Mouse (Mus musculus): ENCODE measurements around the gene Znrd1. TPM values are rescaled to one million over a fixed set of nuclear protein-coding genes. Genes with fewer than 3 reads are reported as not detected.

Gene Znrd1
- total and polyA plus RNA-seq, 2 experiments, result 13.7 to 14.8 TPM

- H3K36me3 ChIP-seq (ENCODE audit: control insufficient read depth, insufficient read depth, low read length), result no peaks in the 10 kb centered on the region
- 29% methylated on average over 5 of the region's 5 CpGs for WGBS
Measured at GRCm38 (mm10) chr17:36989437-36989836, 31.1 kb upstream of the Znrd1 start, which contains the start of gene H2-M5. Gene H2-M5 (minus strand): TSS chr17:36989537.

GRCm38 (mm10) chr17:36988475-36988874, 30.1 kb upstream of the Znrd1 start:
- peaks cover 7% of the 10 kb centered on the region; the same call in 1 of the 2 replicates for H3K27me3 ChIP-seq (ENCODE audit: control insufficient read depth, insufficient read depth, low read length)
- no peaks in the 10 kb centered on the region for H3K4me1 ChIP-seq (ENCODE audit: control insufficient read depth, insufficient read depth, low read length)
- no peaks in the 10 kb centered on the region for H3K36me3 ChIP-seq (ENCODE audit: control insufficient read depth, insufficient read depth, low read length)
- H3K27ac ChIP-seq (replicated peaks; ENCODE audit: insufficient read depth, low read depth, low read length), result no peak overlapping the region
- no peak for DNase-seq (ENCODE audit: extremely low read depth, low read depth, low spot score)
- no peak for TF ChIP-seq POLR2A (IDR thresholded peaks at IDR 0.05; ENCODE audit: extremely low read depth, insufficient read depth, low read length)
- no peak for TF ChIP-seq CTCF (IDR thresholded peaks at IDR 0.05; ENCODE audit: low read depth, low read length)
- no peak overlapping the region for H3K4me3 ChIP-seq (ENCODE audit: insufficient read depth, low read depth, low read length)
- no peak overlapping the region for H3K9ac ChIP-seq (ENCODE audit: low read depth, low read length)
- WGBS, result 7% methylated on average over 24 of the region's 24 CpGs
- H3K79me2 ChIP-seq (ENCODE audit: control insufficient read depth, insufficient read depth, low read length), result no peaks in the 10 kb centered on the region

More at GRCm38 (mm10) chr17:36989437-36989836, 31.1 kb upstream of the Znrd1 start, which contains the start of gene H2-M5:
- TF ChIP-seq POLR2A (IDR thresholded peaks at IDR 0.05; ENCODE audit: extremely low read depth, insufficient read depth, low read length), result no peak
- TF ChIP-seq CTCF (IDR thresholded peaks at IDR 0.05; ENCODE audit: low read depth, low read length), result no peak
- Histone ChIP-seq H3K27ac (replicated peaks; ENCODE audit: insufficient read depth, low read depth, low read length) (no peak within 1 kb of the TSS), H3K79me2 (ENCODE audit: control insufficient read depth, insufficient read depth, low read length) (no peaks in the 10 kb centered on the region), H3K4me1 (ENCODE audit: control insufficient read depth, insufficient read depth, low read length) (no peaks in the 10 kb centered on the region), H3K9ac (ENCODE audit: low read depth, low read length) (no peak within 1 kb of the TSS), H3K27me3 (ENCODE audit: control insufficient read depth, insufficient read depth, low read length) (peaks cover 7% of the 10 kb centered on the region; the same call in 1 of the 2 replicates), H3K4me3 (ENCODE audit: insufficient read depth, low read depth, low read length) (no peak within 1 kb of the TSS)
- no peak for DNase-seq (ENCODE audit: extremely low read depth, low read depth, low spot score)

- peaks cover 3% of the 10 kb centered on the region; the same call in 1 of the 2 replicates for H3K27me3 ChIP-seq (ENCODE audit: control insufficient read depth, insufficient read depth, low read length)
- WGBS, result 70% methylated on average over 5 of the region's 5 CpGs
- TF ChIP-seq CTCF (IDR thresholded peaks at IDR 0.05; ENCODE audit: low read depth, low read length) (no peak), POLR2A (IDR thresholded peaks at IDR 0.05; ENCODE audit: extremely low read depth, insufficient read depth, low read length) (no peak)
- no peak overlapping the region for H3K4me3 ChIP-seq (ENCODE audit: insufficient read depth, low read depth, low read length)
- no peak overlapping the region for H3K9ac ChIP-seq (ENCODE audit: low read depth, low read length)
- H3K27ac ChIP-seq (replicated peaks; ENCODE audit: insufficient read depth, low read depth, low read length), result no peak overlapping the region
- no peaks in the 10 kb centered on the region for H3K36me3 ChIP-seq (ENCODE audit: control insufficient read depth, insufficient read depth, low read length)
- H3K4me1 ChIP-seq (ENCODE audit: control insufficient read depth, insufficient read depth, low read length), result no peaks in the 10 kb centered on the region
- H3K79me2 ChIP-seq (ENCODE audit: control insufficient read depth, insufficient read depth, low read length), result no peaks in the 10 kb centered on the region
- no peak for DNase-seq (ENCODE audit: extremely low read depth, low read depth, low spot score)
Measured at GRCm38 (mm10) chr17:36982253-36983155, 24.1 kb upstream of the Znrd1 start.

GRCm38 (mm10) chr17:36981845-36982244, 23.5 kb upstream of the Znrd1 start:
- TF ChIP-seq POLR2A (IDR thresholded peaks at IDR 0.05; ENCODE audit: extremely low read depth, insufficient read depth, low read length) (no peak), CTCF (IDR thresholded peaks at IDR 0.05; ENCODE audit: low read depth, low read length) (no peak)
- WGBS, result 28% methylated on average over 4 of the region's 4 CpGs

GRCm38 (mm10) chr17:36981221-36981813, 23.0 kb upstream of the Znrd1 start, which contains the start of gene 2410137M14Rik:
Gene 2410137M14Rik (minus strand): TSS chr17:36981237.
- H3K4me1 ChIP-seq (ENCODE audit: control insufficient read depth, insufficient read depth, low read length), result no peaks in the 10 kb centered on the region
- no peaks in the 10 kb centered on the region for H3K36me3 ChIP-seq (ENCODE audit: control insufficient read depth, insufficient read depth, low read length)
- no peak within 1 kb of the TSS for H3K4me3 ChIP-seq (ENCODE audit: insufficient read depth, low read depth, low read length)
- H3K79me2 ChIP-seq (ENCODE audit: control insufficient read depth, insufficient read depth, low read length), result no peaks in the 10 kb centered on the region
- no peak within 1 kb of the TSS for H3K9ac ChIP-seq (ENCODE audit: low read depth, low read length)
- H3K27ac ChIP-seq (replicated peaks; ENCODE audit: insufficient read depth, low read depth, low read length), result no peak within 1 kb of the TSS
- WGBS, result 16% methylated on average over 18 of the region's 18 CpGs
- TF ChIP-seq POLR2A (IDR thresholded peaks at IDR 0.05; ENCODE audit: extremely low read depth, insufficient read depth, low read length) (no peak), CTCF (IDR thresholded peaks at IDR 0.05; ENCODE audit: low read depth, low read length) (no peak)
- H3K27me3 ChIP-seq (ENCODE audit: control insufficient read depth, insufficient read depth, low read length), result peaks cover 3% of the 10 kb centered on the region; the same call in 1 of the 2 replicates
- DNase-seq (ENCODE audit: extremely low read depth, low read depth, low spot score), result no peak

More at GRCm38 (mm10) chr17:36981845-36982244, 23.5 kb upstream of the Znrd1 start:
- Histone ChIP-seq H3K4me3 (ENCODE audit: insufficient read depth, low read depth, low read length) (no peak overlapping the region), H3K27me3 (ENCODE audit: control insufficient read depth, insufficient read depth, low read length) (peaks cover 3% of the 10 kb centered on the region; the same call in 1 of the 2 replicates), H3K36me3 (ENCODE audit: control insufficient read depth, insufficient read depth, low read length) (no peaks in the 10 kb centered on the region), H3K79me2 (ENCODE audit: control insufficient read depth, insufficient read depth, low read length) (no peaks in the 10 kb centered on the region), H3K4me1 (ENCODE audit: control insufficient read depth, insufficient read depth, low read length) (no peaks in the 10 kb centered on the region), H3K27ac (replicated peaks; ENCODE audit: insufficient read depth, low read depth, low read length) (no peak overlapping the region), H3K9ac (ENCODE audit: low read depth, low read length) (no peak overlapping the region)
- DNase-seq (ENCODE audit: extremely low read depth, low read depth, low spot score), result no peak
